In genomic region chr4:151724897-151725296, GRCm38 (mm10) we compare ENCODE assay signal across 26 mouse cellular contexts.
DNase-seq lines count a peak whose midpoint lies in the region; ATAC-seq and TF ChIP-seq lines count a peak whose summit lies in the region.
"Had no signal": no experiment of that assay in that cellular context is flagged by ENCODE, and none has a peak within 500 bp of the region (broad histone marks: within the 10 kb centered on the region; RNA-seq: fewer than 3 reads in every experiment).

No protein-coding gene starts in this region.

- H3K27me3 ChIP-seq in hindbrain, embryonic 13.5 days: no peaks in the 10 kb centered on the region
- H3K27me3 ChIP-seq in hindbrain, embryonic 10.5 days (ENCODE audit: insufficient read depth, poor library complexity, severe bottlenecking): no peaks in the 10 kb centered on the region
- H3K27me3 ChIP-seq in liver, embryonic 14.5 days (ENCODE audit: control insufficient read depth, insufficient read depth, low read length): no peaks in the 10 kb centered on the region
- no peaks in the 10 kb centered on the region for H3K27me3 ChIP-seq in liver, embryonic 11.5 days (replicated peaks; ENCODE audit: control insufficient read depth, insufficient read depth, low read length)
- no peaks in the 10 kb centered on the region for H3K27me3 ChIP-seq in liver, embryonic 16.5 days (ENCODE audit: control insufficient read depth, insufficient read depth, low read depth, low read length)
- H3K27me3 ChIP-seq: forebrain, embryonic 13.5 days; heart, embryonic 13.5 days; hindbrain, embryonic 12.5 days had no signal

- H3K4me2 ChIP-seq in hindbrain, embryonic 13.5 days: no peak overlapping the region
- H3K4me2 ChIP-seq in liver, embryonic 14.5 days (ENCODE audit: low read depth): no peak overlapping the region
- H3K4me2 ChIP-seq in liver, embryonic 11.5 days: no peak overlapping the region
- H3K4me2 ChIP-seq in liver, embryonic 16.5 days (ENCODE audit: low read depth, low read length): no peak overlapping the region
- H3K4me2 ChIP-seq: forebrain, embryonic 13.5 days; heart, embryonic 13.5 days; hindbrain, embryonic 12.5 days had no signal

- TF ChIP-seq CTCF in liver, embryonic 14.5 days (IDR thresholded peaks at IDR 0.05; ENCODE audit: low read depth): no peak

- no peaks in the 10 kb centered on the region for H3K9me3 ChIP-seq in hindbrain, embryonic 13.5 days
- H3K9me3 ChIP-seq in hindbrain, embryonic 10.5 days: no peaks in the 10 kb centered on the region
- no peaks in the 10 kb centered on the region for H3K9me3 ChIP-seq in liver, embryonic 14.5 days (ENCODE audit: control insufficient read depth, low read length)
- no peaks in the 10 kb centered on the region for H3K9me3 ChIP-seq in liver, embryonic 11.5 days (ENCODE audit: control insufficient read depth, low read length)
- H3K9me3 ChIP-seq in liver, embryonic 16.5 days (replicated peaks; ENCODE audit: control insufficient read depth, low read length): no peaks in the 10 kb centered on the region
- H3K9me3 ChIP-seq: forebrain, embryonic 10.5 days; forebrain, embryonic 13.5 days; heart, embryonic 10.5 days; heart, embryonic 13.5 days; hindbrain, embryonic 12.5 days had no signal

- no peaks in the 10 kb centered on the region for H3K36me3 ChIP-seq in hindbrain, embryonic 13.5 days
- H3K36me3 ChIP-seq in hindbrain, embryonic 10.5 days: no peaks in the 10 kb centered on the region
- no peaks in the 10 kb centered on the region for H3K36me3 ChIP-seq in liver, embryonic 14.5 days (replicated peaks; ENCODE audit: control insufficient read depth, insufficient read depth, low read depth)
- H3K36me3 ChIP-seq in liver, embryonic 11.5 days (ENCODE audit: control insufficient read depth, insufficient read depth, low read length): no peaks in the 10 kb centered on the region
- H3K36me3 ChIP-seq in liver, embryonic 16.5 days (ENCODE audit: control insufficient read depth, insufficient read depth): no peaks in the 10 kb centered on the region
- H3K36me3 ChIP-seq: forebrain, embryonic 10.5 days; G1E; heart, embryonic 10.5 days; heart, embryonic 13.5 days; hindbrain, embryonic 12.5 days had no signal

- H3K9ac ChIP-seq in hindbrain, embryonic 13.5 days: no peak overlapping the region
- no peak overlapping the region; the same call in 1 of the 2 replicates for H3K9ac ChIP-seq in liver, embryonic 14.5 days (replicated peaks)
- H3K9ac ChIP-seq in liver, embryonic 11.5 days (ENCODE audit: low read depth, low read length): no peak overlapping the region
- H3K9ac ChIP-seq in liver, embryonic 16.5 days (ENCODE audit: low read depth, low read length): peak overlapping the region; percentile 61
- H3K9ac ChIP-seq: forebrain, embryonic 13.5 days; heart, embryonic 13.5 days; hindbrain, embryonic 12.5 days had no signal

- no peak for TF ChIP-seq EP300 in liver, embryonic 14.5 days (IDR thresholded peaks at IDR 0.05; ENCODE audit: low read depth)

- ATAC-seq in hindbrain, embryonic 13.5 days (ENCODE audit: low FRiP score): no peak
- ATAC-seq in liver, embryonic 14.5 days (ENCODE audit: insufficient read depth): no peak
- ATAC-seq in liver, embryonic 11.5 days (replicated peaks; ENCODE audit: low FRiP score): no peak
- no peak for ATAC-seq in liver, embryonic 16.5 days (ENCODE audit: low read depth)
- ATAC-seq: activated CD4-positive, CD25-positive, alpha-beta regulatory T cell, adult 4 months; forebrain, embryonic 13.5 days; forebrain, embryonic 16.5 days; hindbrain, embryonic 16.5 days; Patski had no signal

- H3K4me3 ChIP-seq in hindbrain, embryonic 13.5 days: no peak overlapping the region
- H3K4me3 ChIP-seq in hindbrain, embryonic 10.5 days: no peak overlapping the region
- H3K4me3 ChIP-seq in liver, embryonic 14.5 days (ENCODE audit: insufficient read depth in 1 of 2, low read depth in 2 of 2, low read length in 2 of 2): no peak overlapping the region
- H3K4me3 ChIP-seq in liver, embryonic 11.5 days (ENCODE audit: low read depth, low read length): no peak overlapping the region
- no peak overlapping the region for H3K4me3 ChIP-seq in liver, embryonic 16.5 days (ENCODE audit: low read depth, low read length)
- H3K4me3 ChIP-seq: forebrain, embryonic 10.5 days; forebrain, embryonic 13.5 days; heart, adult 2 months; heart, embryonic 10.5 days; heart, embryonic 13.5 days; hindbrain, embryonic 12.5 days had no signal

- no peak for DNase-seq in hindbrain, embryonic 10.5 days (ENCODE audit: low spot score)
- DNase-seq in liver, embryonic 14.5 days (ENCODE audit: low read depth in 3 of 3, low spot score in 3 of 3): no peak
- DNase-seq in liver, embryonic 11.5 days (ENCODE audit: low spot score): no peak
- no peak for DNase-seq in adrenal gland, postnatal 25 days
- DNase-seq: adrenal gland, adult 8-10 months; adrenal gland, postnatal 36 days; cerebellum, adult 18-20 months; cerebellum, adult 9-10 months; cerebellum, postnatal 14 days; gastrocnemius, postnatal 10 days; gastrocnemius, postnatal 36 days; heart, adult 2 months; heart, postnatal 14 days; heart, postnatal 4 days had no signal

- H3K4me1 ChIP-seq in hindbrain, embryonic 13.5 days (replicated peaks): peaks cover 40% of the 10 kb centered on the region
- H3K4me1 ChIP-seq in hindbrain, embryonic 10.5 days (replicated peaks): peaks cover 21% of the 10 kb centered on the region
- peaks cover 56 to 57% of the 10 kb centered on the region in 2 experiments for H3K4me1 ChIP-seq in liver, embryonic 14.5 days (replicated peaks; ENCODE audit: control insufficient read depth in 2 of 2, insufficient read depth in 2 of 2, low read length in 1 of 2)
- H3K4me1 ChIP-seq in liver, embryonic 11.5 days (replicated peaks; ENCODE audit: control insufficient read depth, insufficient read depth, low read length): peaks cover 18% of the 10 kb centered on the region
- H3K4me1 ChIP-seq in liver, embryonic 16.5 days (ENCODE audit: control insufficient read depth, low read depth, low read length): peaks cover 67% of the 10 kb centered on the region

- H3K27ac ChIP-seq in hindbrain, embryonic 13.5 days: 0 out of 2 replicates have a peak overlapping the region, but pooled peaks have one; percentile 62
- H3K27ac ChIP-seq in hindbrain, embryonic 10.5 days: no peak overlapping the region
- H3K27ac ChIP-seq in liver, embryonic 14.5 days: peak overlapping the region; percentile 12; the same call in 1 of the 2 replicates
- no peak overlapping the region for H3K27ac ChIP-seq in liver, embryonic 11.5 days (ENCODE audit: low read depth, low read length)
- peak overlapping the region; percentile 94; the same call in 1 of the 2 replicates for H3K27ac ChIP-seq in liver, embryonic 16.5 days (ENCODE audit: low read length)
- H3K27ac ChIP-seq: forebrain, embryonic 10.5 days; forebrain, embryonic 13.5 days; heart, adult 2 months; heart, embryonic 10.5 days; heart, embryonic 13.5 days; hindbrain, embryonic 12.5 days had no signal

Comparison
In these comparisons a context has a peak if more than half of its experiments do, and no peak if none do; other contexts are left out.
1. H3K27ac ChIP-seq: peak in hindbrain, embryonic 13.5 days (single experiment), liver, embryonic 14.5 days (single experiment) and liver, embryonic 16.5 days (single experiment); none in hindbrain, embryonic 10.5 days (single experiment) and liver, embryonic 11.5 days (single experiment).